Mouse (Mus musculus) lung, embryonic 16.5 days (tissue): Measurements from ENCODE around the gene Dnase2a. TPM values are rescaled to one million over a fixed set of nuclear protein-coding genes. Genes with fewer than 3 reads are reported as not detected.

Experiments
- ATAC-seq: fragments of 200-750 bp; cut with Nextera tagmentation; 2 replicates; pipeline ENCODE4 v1.8.0; 2017; ENCODE audit warnings: low read depth, mild to moderate bottlenecking, moderate library complexity
- H3K27ac ChIP-seq: fragments of 300-500 bp; sonication (generic); 2 replicates; pipeline ENCODE4 v1.5.1; 2014; ENCODE audit warnings: mild to moderate bottlenecking, control low read depth, low read length
- H3K27me3 ChIP-seq: fragments of 300-500 bp; sonication (generic); 2 replicates; pipeline ENCODE4 v1.6.1; 2014; ENCODE audit warnings: low read depth, low read length, mixed read lengths; ENCODE audit not compliant: control insufficient read depth, insufficient read depth
- H3K36me3 ChIP-seq: fragments of 300-500 bp; sonication (generic); 2 replicates; pipeline ENCODE4 v1.6.1; 2014; ENCODE audit warnings: low read length; ENCODE audit not compliant: control insufficient read depth, insufficient read depth
- H3K4me1 ChIP-seq: fragments of 300-500 bp; sonication (generic); replicated peaks from 2 replicates; pipeline ENCODE4 v1.6.1; 2014; ENCODE audit warnings: low read length, mixed read lengths; ENCODE audit not compliant: control insufficient read depth, insufficient read depth
- H3K4me2 ChIP-seq: fragments of 300-500 bp; sonication (generic); 2 replicates; pipeline ENCODE4 v1.6.1; 2014; ENCODE audit warnings: low read depth, low read length, control low read depth
- H3K4me3 ChIP-seq: fragments of 300-500 bp; sonication (generic); 2 replicates; pipeline ENCODE4 v1.5.1; 2014; ENCODE audit warnings: mild to moderate bottlenecking, low read length, control low read depth
- H3K9ac ChIP-seq: fragments of 300-500 bp; sonication (generic); 2 replicates; pipeline ENCODE4 v1.6.1; 2014; ENCODE audit warnings: low read length, control low read depth
- H3K9me3 ChIP-seq: fragments of 300-500 bp; sonication (generic); 2 replicates; pipeline ENCODE4 v1.6.1; 2016; ENCODE audit warnings: low read length; ENCODE audit not compliant: control insufficient read depth
- WGBS: fragments of 180-500 bp; shearing (Covaris S2); extraction: QIAGEN DNeasy Blood & Tissue Kit; methylation state at CpG from one replicate; pipeline ENCODE4 v1.1.7; 2014; 5-methylcytosine and 5-hydroxymethylcytosine counted together
- polyA plus RNA-seq: library from polyadenylated mRNA; unstranded; fragments of >200 nt; fragmentation: Nextera tagmentation; extraction: Ambion mirVana; gene quantifications from 2 replicates; pipeline ENCODE4 v1.2.1, GENCODE M21; 2015

Dnase2a gene
- polyA plus RNA-seq, 1 experiment from 2014 or later = 19.9 TPM

- Histone ChIP-seq H3K27me3 (no peaks in the 10 kb centered on the region), H3K4me2 (no peak overlapping the region), H3K36me3 (peaks cover 16% of the 10 kb centered on the region), H3K9ac (no peak overlapping the region), H3K27ac (no peak overlapping the region), H3K4me3 (no peak overlapping the region), H3K4me1 (peaks cover 8% of the 10 kb centered on the region), H3K9me3 (no peaks in the 10 kb centered on the region)
- ATAC-seq = no peak
- 89% methylated on average over 3 of the region's 3 CpGs for WGBS
These were observed 20.1 kb upstream of the Dnase2a start for GRCm38 (mm10) chr8:84888280-84888679.

- Histone ChIP-seq H3K4me3 (no peak overlapping the region), H3K27me3 (no peaks in the 10 kb centered on the region), H3K9me3 (no peaks in the 10 kb centered on the region), H3K4me2 (no peak overlapping the region), H3K27ac (no peak overlapping the region), H3K4me1 (peaks cover 8% of the 10 kb centered on the region), H3K36me3 (peaks cover 16% of the 10 kb centered on the region), H3K9ac (no peak overlapping the region)
- ATAC-seq = no peak
- WGBS = 77% methylated on average over 1 of the region's 1 CpGs
These were observed 19.2 kb upstream of the Dnase2a start for GRCm38 (mm10) chr8:84889141-84889540.

- Histone ChIP-seq H3K36me3 (peaks cover 4% of the 10 kb centered on the region; the same call in 1 of the 2 replicates), H3K27ac (no peak overlapping the region), H3K4me2 (peak overlapping the region; percentile 88), H3K4me3 (peak overlapping the region; percentile 88), H3K9me3 (no peaks in the 10 kb centered on the region), H3K27me3 (no peaks in the 10 kb centered on the region), H3K4me1 (peaks cover 8% of the 10 kb centered on the region), H3K9ac (peak overlapping the region; percentile 79)
- WGBS = 7% methylated on average over 31 of the region's 31 CpGs
- ATAC-seq = 0 out of 2 replicates have a peak, but pooled peaks have one; percentile 2
These were observed 15.2 kb upstream of the Dnase2a start for GRCm38 (mm10) chr8:84892993-84893708.

- under 1% methylated on average over 11 of the region's 11 CpGs for WGBS
- Histone ChIP-seq H3K4me3 (peak within 1 kb of the TSS; percentile 88), H3K27ac (no peak within 1 kb of the TSS), H3K4me1 (peaks cover 8% of the 10 kb centered on the region), H3K27me3 (no peaks in the 10 kb centered on the region), H3K36me3 (no peaks in the 10 kb centered on the region), H3K4me2 (peak within 1 kb of the TSS; percentile 88), H3K9me3 (no peaks in the 10 kb centered on the region), H3K9ac (peak within 1 kb of the TSS; percentile 79)
- peak; percentile 99 for ATAC-seq
These were observed 14.6 kb upstream of the Dnase2a start, which contains the start of gene Gcdh for GRCm38 (mm10) chr8:84893709-84894134. Gcdh (minus strand) TSS chr8:84893921.

GRCm38 (mm10) chr8:84895963-84896362 lies 12.4 kb upstream of the Dnase2a start:
- no peak for ATAC-seq
- Histone ChIP-seq H3K36me3 (no peaks in the 10 kb centered on the region), H3K4me1 (peaks cover 8% of the 10 kb centered on the region), H3K9me3 (no peaks in the 10 kb centered on the region), H3K9ac (no peak overlapping the region), H3K27ac (no peak overlapping the region), H3K27me3 (no peaks in the 10 kb centered on the region; the same call in 1 of the 2 replicates), H3K4me3 (no peak overlapping the region), H3K4me2 (no peak overlapping the region)
- 79% methylated on average over 5 of the region's 5 CpGs for WGBS

- no peak overlapping the region for H3K27ac ChIP-seq
- no peak overlapping the region for H3K4me2 ChIP-seq
- peaks cover 4% of the 10 kb centered on the region; the same call in 1 of the 2 replicates for H3K27me3 ChIP-seq
- 50% methylated on average over 4 of the region's 4 CpGs for WGBS
- H3K36me3 ChIP-seq = no peaks in the 10 kb centered on the region
- no peak for ATAC-seq
- no peaks in the 10 kb centered on the region for H3K9me3 ChIP-seq
- H3K4me1 ChIP-seq = peaks cover 8% of the 10 kb centered on the region
- H3K4me3 ChIP-seq = no peak overlapping the region
- H3K9ac ChIP-seq = no peak overlapping the region
These were observed 7.3 kb upstream of the Dnase2a start for GRCm38 (mm10) chr8:84901071-84901470.

- Histone ChIP-seq H3K27ac (peak within 1 kb of the TSS; percentile 65), H3K27me3 (peaks cover 4% of the 10 kb centered on the region; the same call in 1 of the 2 replicates), H3K4me3 (peak within 1 kb of the TSS; percentile 75), H3K4me1 (peaks cover 8% of the 10 kb centered on the region), H3K9ac (peak within 1 kb of the TSS; percentile 92), H3K36me3 (no peaks in the 10 kb centered on the region), H3K9me3 (no peaks in the 10 kb centered on the region), H3K4me2 (peak within 1 kb of the TSS; percentile 99)
- 66% methylated on average over 3 of the region's 3 CpGs for WGBS
- no peak for ATAC-seq
These were observed 6.6 kb upstream of the Dnase2a start, which contains the start of gene Klf1 for GRCm38 (mm10) chr8:84901752-84902151. Klf1 (plus strand) TSS chr8:84901928.

- H3K36me3 ChIP-seq = no peaks in the 10 kb centered on the region
- peak; percentile 12 for ATAC-seq
- WGBS = 4% methylated on average over 24 of the region's 24 CpGs
- no peaks in the 10 kb centered on the region for H3K9me3 ChIP-seq
- peaks cover 4% of the 10 kb centered on the region; the same call in 1 of the 2 replicates for H3K27me3 ChIP-seq
- H3K4me1 ChIP-seq = peaks cover 8% of the 10 kb centered on the region
- H3K4me2 ChIP-seq = peak overlapping the region; percentile 99
- H3K9ac ChIP-seq = peak overlapping the region; percentile 92
- peak overlapping the region; percentile 65 for H3K27ac ChIP-seq
- peak overlapping the region; percentile 75 for H3K4me3 ChIP-seq
These were observed 5.9 kb upstream of the Dnase2a start for GRCm38 (mm10) chr8:84902367-84902919.

GRCm38 (mm10) chr8:84902920-84903661 lies 5.3 kb upstream of the Dnase2a start:
- ATAC-seq = peak; percentile 92
- WGBS = under 1% methylated on average over 68 of the region's 68 CpGs
- peak overlapping the region; percentile 65 for H3K27ac ChIP-seq

More at GRCm38 (mm10) chr8:84902920-84903661, 5.3 kb upstream of the Dnase2a start:
- H3K36me3 ChIP-seq = no peaks in the 10 kb centered on the region
- peaks cover 8% of the 10 kb centered on the region for H3K4me1 ChIP-seq
- H3K9ac ChIP-seq = peak overlapping the region; percentile 92
- H3K4me2 ChIP-seq = peak overlapping the region; percentile 99
- H3K4me3 ChIP-seq = peak overlapping the region; percentile 75
- no peaks in the 10 kb centered on the region for H3K9me3 ChIP-seq
- peaks cover 4% of the 10 kb centered on the region; the same call in 1 of the 2 replicates for H3K27me3 ChIP-seq
